Mouse (Mus musculus) lung, embryonic 15.5 days (tissue): ENCODE measurements around the gene Six4. TPM values are rescaled to one million over a fixed set of nuclear protein-coding genes. Genes with fewer than 3 reads are reported as not detected.
A peak's percentile ranks its signal among the peaks of the same experiment; 100 is the strongest.
"Not testable (repeated sequence)": the region's sequence is repeated elsewhere in the genome, so short reads cannot be mapped to it uniquely, and the experiment has no call there.

ENCODE experiments used
- ATAC-seq: fragments of 200-750 bp; cut with Nextera tagmentation; 2 replicates; pipeline ENCODE4 v1.8.0; 2017; ENCODE audit warnings: moderate number of reproducible peaks, borderline replicate concordance; ENCODE audit not compliant: low FRiP score, low TSS enrichment; ENCODE audit errors: extremely low read depth
- H3K27ac ChIP-seq: fragments of 300-500 bp; sonication (generic); 2 replicates; pipeline ENCODE4 v1.5.1; 2015; ENCODE audit warnings: moderate library complexity, mild to moderate bottlenecking, inconsistent platforms
- H3K27me3 ChIP-seq: fragments of 300-500 bp; sonication (generic); 2 replicates; pipeline ENCODE4 v1.6.1; 2015; ENCODE audit warnings: inconsistent platforms
- H3K36me3 ChIP-seq: fragments of 300-500 bp; sonication (generic); 2 replicates; pipeline ENCODE4 v1.6.1; 2015; ENCODE audit warnings: inconsistent platforms
- H3K4me1 ChIP-seq: fragments of 300-500 bp; sonication (generic); 2 replicates; pipeline ENCODE4 v1.6.1; 2015; ENCODE audit warnings: inconsistent platforms
- H3K4me2 ChIP-seq: fragments of 300-500 bp; sonication (generic); 2 replicates; pipeline ENCODE4 v1.6.1; 2015; ENCODE audit warnings: inconsistent platforms, mild to moderate bottlenecking, moderate library complexity
- H3K4me3 ChIP-seq: fragments of 300-500 bp; sonication (generic); 2 replicates; pipeline ENCODE4 v1.5.1; 2015; ENCODE audit warnings: mild to moderate bottlenecking, inconsistent platforms
- H3K9ac ChIP-seq: fragments of 300-500 bp; sonication (generic); 2 replicates; pipeline ENCODE4 v1.6.1; 2015; ENCODE audit warnings: inconsistent platforms
- H3K9me3 ChIP-seq: fragments of 300-500 bp; sonication (generic); 2 replicates; pipeline ENCODE4 v1.6.1; 2016; ENCODE audit warnings: inconsistent platforms
- WGBS: fragments of 180-500 bp; shearing (Covaris S2); methylation state at CpG from one replicate; pipeline ENCODE4 v1.1.7; 2015; 5-methylcytosine and 5-hydroxymethylcytosine counted together
- polyA plus RNA-seq: library from polyadenylated mRNA; unstranded; fragments of >200 nt; fragmentation: Nextera tagmentation; extraction: Ambion mirVana; gene quantifications from 2 replicates; pipeline ENCODE4 v1.2.1, GENCODE M21; 2015

The Six4 gene
- polyA plus RNA-seq, 1 experiment from 2014 or later: 2.4 TPM

DNA sequence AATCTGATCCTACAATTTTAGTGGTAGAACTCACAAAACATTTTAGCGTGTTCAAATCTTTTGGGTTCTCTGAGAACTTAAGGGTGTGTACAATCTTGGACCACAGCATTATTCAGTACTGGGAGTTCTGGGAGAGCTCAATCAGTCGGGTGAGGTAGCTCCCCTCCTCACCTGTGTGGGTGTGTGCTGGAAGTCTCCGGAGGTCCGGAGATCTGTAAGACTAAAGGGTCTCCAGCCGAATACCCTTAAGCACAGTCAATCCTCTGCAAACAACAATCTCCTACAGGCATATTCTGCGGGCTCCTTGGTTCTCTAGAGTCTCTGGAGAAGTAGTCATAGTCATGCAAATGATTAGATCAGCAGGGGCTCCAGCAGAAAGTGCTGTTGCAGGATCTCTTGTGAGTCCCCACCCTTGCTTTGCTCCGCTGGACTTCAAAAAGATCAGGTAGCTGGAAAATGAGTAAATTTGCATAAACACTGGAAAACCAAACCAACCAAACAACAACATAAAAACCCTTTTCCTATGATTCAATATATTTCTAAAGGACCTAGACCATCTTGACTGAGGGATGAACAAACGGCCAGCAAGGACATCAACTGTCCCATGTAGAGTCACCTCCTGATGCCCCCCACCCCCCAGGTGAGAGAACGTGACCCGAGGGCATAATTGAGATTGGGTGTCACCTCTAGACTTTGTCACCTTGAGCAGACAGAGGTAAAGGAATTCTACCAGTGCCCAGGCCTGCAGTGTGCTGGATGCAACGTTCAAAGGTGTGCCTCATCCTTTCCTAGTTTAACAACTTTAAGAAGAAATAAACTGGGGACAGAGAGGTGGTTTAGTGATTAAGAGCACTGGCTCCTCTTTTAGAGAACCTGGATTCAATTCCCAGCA lies 27.3 kb downstream of the Six4 start:
- H3K36me3 ChIP-seq: no peaks in the 10 kb centered on the region
- 39% methylated on average over 11 of the region's 11 CpGs for WGBS
- H3K4me2 ChIP-seq: no peak overlapping the region
- ATAC-seq: no peak
- no peaks in the 10 kb centered on the region for H3K27me3 ChIP-seq
- no peak overlapping the region for H3K27ac ChIP-seq
- no peaks in the 10 kb centered on the region for H3K4me1 ChIP-seq
- no peaks in the 10 kb centered on the region for H3K9me3 ChIP-seq
- no peak overlapping the region for H3K4me3 ChIP-seq
- H3K9ac ChIP-seq: no peak overlapping the region

DNA sequence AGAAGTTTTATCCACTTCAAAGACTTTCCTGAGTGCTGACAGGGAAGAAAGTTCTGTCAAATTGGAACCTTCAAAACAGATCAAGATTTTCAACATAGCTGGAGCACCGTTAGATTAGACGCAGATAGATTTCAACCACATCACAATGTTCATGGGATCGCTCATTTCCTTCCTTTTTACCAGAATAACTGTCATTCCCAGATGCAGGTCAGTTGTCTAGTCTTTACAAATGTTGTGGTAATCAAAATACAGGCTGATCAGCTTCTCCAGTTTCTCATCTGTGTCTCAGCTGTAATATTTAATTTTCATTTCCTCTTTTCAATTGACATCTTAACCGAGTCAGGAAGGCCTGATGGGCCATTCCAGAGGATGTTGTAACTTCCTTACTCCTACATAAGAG lies 29.5 kb downstream of the Six4 start:
- Histone ChIP-seq H3K4me2 (no peak overlapping the region), H3K27ac (no peak overlapping the region), H3K9ac (no peak overlapping the region), H3K9me3 (no peaks in the 10 kb centered on the region), H3K27me3 (no peaks in the 10 kb centered on the region), H3K4me3 (no peak overlapping the region), H3K36me3 (no peaks in the 10 kb centered on the region), H3K4me1 (no peaks in the 10 kb centered on the region)
- no peak for ATAC-seq
- 65% methylated on average over 4 of the region's 4 CpGs for WGBS

DNA sequence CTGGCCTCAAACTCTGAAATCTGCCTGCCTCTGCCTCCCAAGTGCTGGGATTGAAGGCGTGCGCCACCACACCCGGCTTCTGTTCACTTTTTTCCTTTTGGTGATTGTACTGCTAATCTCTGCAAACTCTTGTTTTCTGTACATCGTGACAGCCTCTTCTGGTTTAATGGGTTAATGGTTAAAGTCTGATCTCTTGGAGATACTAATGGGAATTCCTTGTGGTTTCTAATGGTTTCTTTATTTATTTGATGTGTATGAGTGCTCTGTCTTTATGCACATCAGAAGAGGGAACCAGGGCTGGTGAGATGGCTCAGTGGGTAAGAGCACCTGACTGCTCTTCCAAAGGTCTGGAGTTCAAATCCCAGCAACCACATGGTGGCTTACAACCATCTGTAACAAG lies 31.4 kb downstream of the Six4 start:
- not testable (repeated sequence) for H3K4me1 ChIP-seq, ATAC-seq, H3K36me3 ChIP-seq, H3K4me3 ChIP-seq, H3K27me3 ChIP-seq, H3K4me2 ChIP-seq, H3K9ac ChIP-seq, H3K27ac ChIP-seq, H3K9me3 ChIP-seq
- WGBS: 88% methylated on average over 4 of the region's 4 CpGs

DNA sequence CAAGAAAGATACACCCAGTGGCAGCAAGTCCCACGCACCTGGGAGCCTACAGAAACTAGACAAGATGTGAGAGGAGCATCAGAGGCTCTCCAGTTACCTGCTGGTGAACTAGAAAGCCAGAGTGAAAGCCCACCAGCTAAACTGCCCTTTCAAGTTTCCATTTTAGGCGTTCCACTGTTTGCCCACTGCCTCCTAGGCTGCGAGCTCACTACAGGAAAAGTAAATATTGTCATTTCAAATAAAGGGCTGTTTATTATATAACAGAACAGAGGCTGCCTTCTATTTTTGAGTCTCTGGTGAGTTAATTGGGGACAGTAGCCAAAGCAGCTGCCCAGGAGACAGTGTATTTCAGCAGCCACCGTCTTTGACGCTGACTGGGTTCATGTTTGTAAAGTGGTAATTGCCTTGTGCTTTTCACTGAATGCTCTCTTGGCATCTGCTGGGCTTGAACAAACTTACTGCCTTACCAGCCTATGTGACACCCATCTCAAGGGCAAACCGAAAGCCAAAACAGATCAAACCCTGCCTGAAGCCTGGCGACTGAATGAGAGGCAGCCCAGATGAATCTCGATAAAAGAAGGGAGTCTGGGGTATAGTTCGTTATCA lies 52.3 kb downstream of the Six4 start:
- Histone ChIP-seq H3K4me1 (0 out of 2 replicates have a peak, but pooled peaks cover 3% of the 10 kb centered on the region), H3K9me3 (no peaks in the 10 kb centered on the region), H3K4me2 (peak overlapping the region; percentile 23), H3K27ac (peak overlapping the region; percentile 54), H3K4me3 (no peak overlapping the region), H3K9ac (no peak overlapping the region), H3K36me3 (no peaks in the 10 kb centered on the region), H3K27me3 (peaks cover 16% of the 10 kb centered on the region; the same call in 1 of the 2 replicates)
- 35% methylated on average over 9 of the region's 9 CpGs for WGBS
- ATAC-seq: 0 out of 2 replicates have a peak, but pooled peaks have one; percentile 46

DNA sequence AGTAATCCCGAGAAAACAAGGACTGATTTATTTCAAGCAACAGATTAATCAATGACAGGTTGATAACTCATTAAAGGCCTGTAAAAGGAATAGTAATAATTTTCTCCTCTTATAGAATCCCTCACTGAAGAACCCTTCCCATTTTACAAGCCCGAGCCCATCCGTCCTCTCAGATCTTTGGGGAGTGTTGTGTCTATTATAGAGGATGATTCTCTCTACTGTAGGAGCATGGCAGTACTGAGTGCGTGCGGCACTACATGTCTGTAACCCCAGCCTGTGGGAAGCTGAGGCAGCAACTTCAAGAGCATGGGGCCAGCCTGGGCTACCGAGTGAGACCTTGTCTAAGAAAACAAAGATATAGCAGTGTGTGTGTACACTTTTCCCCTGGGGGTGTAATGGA lies 55.8 kb downstream of the Six4 start:
- H3K27me3 ChIP-seq: peaks cover 50% of the 10 kb centered on the region
- ATAC-seq: no peak
- H3K4me1 ChIP-seq: peaks cover 10% of the 10 kb centered on the region; the same call in 1 of the 2 replicates
- H3K4me3 ChIP-seq: no peak overlapping the region
- H3K36me3 ChIP-seq: no peaks in the 10 kb centered on the region
- no peaks in the 10 kb centered on the region for H3K9me3 ChIP-seq
- H3K9ac ChIP-seq: no peak overlapping the region
- WGBS: 83% methylated on average over 6 of the region's 6 CpGs
- no peak overlapping the region for H3K4me2 ChIP-seq
- H3K27ac ChIP-seq: no peak overlapping the region

DNA sequence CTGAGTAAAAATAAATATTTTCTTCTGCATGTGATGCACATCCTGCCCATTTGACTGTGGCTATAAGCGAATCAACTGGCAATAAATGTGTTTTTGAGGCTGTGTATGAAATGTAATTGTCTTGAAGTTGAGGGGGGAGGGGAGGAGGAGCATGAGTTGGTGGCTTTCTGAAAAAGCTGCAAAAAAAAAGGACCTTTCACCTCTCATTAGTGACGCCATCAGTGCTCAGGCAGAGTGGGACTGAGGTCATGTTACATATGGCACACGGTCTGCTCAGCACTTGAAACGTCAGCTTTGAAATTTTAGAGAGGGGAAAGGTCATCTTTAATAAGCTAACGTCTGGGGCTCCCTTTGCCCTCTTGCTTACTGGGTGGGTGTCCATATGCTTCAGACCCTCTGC lies 57.8 kb downstream of the Six4 start:
- no peaks in the 10 kb centered on the region for H3K9me3 ChIP-seq
- no peak overlapping the region for H3K27ac ChIP-seq
- H3K4me1 ChIP-seq: peaks cover 10% of the 10 kb centered on the region; the same call in 1 of the 2 replicates
- peaks cover 71% of the 10 kb centered on the region for H3K27me3 ChIP-seq
- no peak overlapping the region for H3K4me3 ChIP-seq
- ATAC-seq: no peak
- no peak overlapping the region for H3K9ac ChIP-seq
- H3K36me3 ChIP-seq: no peaks in the 10 kb centered on the region
- no peak overlapping the region for H3K4me2 ChIP-seq
- WGBS: 18% methylated on average over 5 of the region's 5 CpGs

DNA sequence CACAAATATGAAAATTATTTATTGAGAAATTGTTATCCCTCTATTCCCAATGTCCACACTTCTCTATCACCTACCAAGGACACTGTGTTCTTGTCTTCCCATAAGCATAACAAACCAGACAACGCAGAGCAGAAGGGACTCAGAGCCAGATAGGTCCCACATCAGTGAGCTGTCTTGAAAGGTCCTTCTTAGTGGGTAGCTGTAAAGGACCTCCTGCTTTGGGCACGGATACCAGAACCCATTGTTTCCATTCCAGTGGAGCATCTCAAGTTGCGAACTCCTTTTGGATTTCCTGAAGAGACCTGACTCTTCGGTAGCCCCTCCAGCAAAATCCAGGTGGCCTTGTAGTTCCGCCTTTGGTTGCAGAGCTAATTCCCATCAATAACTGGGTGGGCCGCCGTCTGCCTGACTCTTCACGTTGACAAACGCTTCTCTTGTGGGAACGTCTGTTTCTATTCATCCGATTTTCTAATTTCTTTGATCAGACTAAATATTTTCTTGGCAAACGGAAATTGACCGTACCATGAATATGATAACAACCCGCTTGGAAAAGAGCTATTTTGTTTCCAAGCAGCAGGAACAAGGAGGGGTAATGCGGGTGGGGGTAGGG lies 58.6 kb downstream of the Six4 start:
- no peak overlapping the region for H3K4me2 ChIP-seq
- 34% methylated on average over 15 of the region's 15 CpGs for WGBS
- H3K27me3 ChIP-seq: peaks cover 79% of the 10 kb centered on the region
- H3K9me3 ChIP-seq: no peaks in the 10 kb centered on the region
- H3K27ac ChIP-seq: no peak overlapping the region
- H3K9ac ChIP-seq: no peak overlapping the region
- no peaks in the 10 kb centered on the region for H3K36me3 ChIP-seq
- no peak for ATAC-seq
- H3K4me3 ChIP-seq: 0 out of 2 replicates have a peak overlapping the region, but pooled peaks have one; percentile 55
- peaks cover 10% of the 10 kb centered on the region; the same call in 1 of the 2 replicates for H3K4me1 ChIP-seq

DNA sequence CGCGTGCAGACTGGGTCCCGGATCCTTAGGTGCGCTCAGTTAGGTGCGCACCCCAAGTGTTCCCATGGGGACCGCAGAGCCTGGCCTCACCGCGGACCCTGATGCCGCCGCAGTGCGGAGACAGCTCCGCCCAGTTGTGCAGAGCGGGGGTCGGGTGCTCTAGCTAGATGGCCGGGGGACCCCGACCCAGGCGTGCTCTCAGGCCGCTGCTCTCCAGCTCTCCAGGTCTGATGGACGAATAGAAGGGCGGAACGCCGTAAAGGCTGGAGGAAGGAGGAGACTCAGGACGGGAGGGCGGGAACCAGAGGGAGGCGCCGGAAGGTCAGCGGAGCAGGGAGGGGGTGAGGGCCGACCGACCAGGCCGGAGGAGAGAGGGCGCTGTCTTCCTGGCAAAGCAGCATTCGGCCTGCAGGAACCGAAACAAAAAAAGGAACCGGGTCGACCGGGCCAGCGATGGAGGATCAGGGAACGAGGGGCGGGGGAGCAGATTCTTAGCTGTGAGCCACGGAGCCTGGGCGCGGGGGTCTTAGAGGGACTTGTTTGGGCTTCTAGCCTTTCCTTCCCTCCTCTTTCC lies 59.5 kb downstream of the Six4 start, which contains the start of gene Six1:
Gene Six1, minus strand, starts transcription at position 220 of the 574 bp plus-strand sequence.
- 1% methylated on average over 42 of the region's 42 CpGs for WGBS
- no peak within 1 kb of the TSS for H3K27ac ChIP-seq
- ATAC-seq: peak; percentile 88
- H3K9me3 ChIP-seq: no peaks in the 10 kb centered on the region
- H3K36me3 ChIP-seq: no peaks in the 10 kb centered on the region
- peaks cover 10% of the 10 kb centered on the region; the same call in 1 of the 2 replicates for H3K4me1 ChIP-seq
- peaks cover 88% of the 10 kb centered on the region for H3K27me3 ChIP-seq
- H3K9ac ChIP-seq: peak within 1 kb of the TSS; percentile 44
- peak within 1 kb of the TSS; percentile 55 for H3K4me3 ChIP-seq
- peak within 1 kb of the TSS; percentile 87 for H3K4me2 ChIP-seq

DNA sequence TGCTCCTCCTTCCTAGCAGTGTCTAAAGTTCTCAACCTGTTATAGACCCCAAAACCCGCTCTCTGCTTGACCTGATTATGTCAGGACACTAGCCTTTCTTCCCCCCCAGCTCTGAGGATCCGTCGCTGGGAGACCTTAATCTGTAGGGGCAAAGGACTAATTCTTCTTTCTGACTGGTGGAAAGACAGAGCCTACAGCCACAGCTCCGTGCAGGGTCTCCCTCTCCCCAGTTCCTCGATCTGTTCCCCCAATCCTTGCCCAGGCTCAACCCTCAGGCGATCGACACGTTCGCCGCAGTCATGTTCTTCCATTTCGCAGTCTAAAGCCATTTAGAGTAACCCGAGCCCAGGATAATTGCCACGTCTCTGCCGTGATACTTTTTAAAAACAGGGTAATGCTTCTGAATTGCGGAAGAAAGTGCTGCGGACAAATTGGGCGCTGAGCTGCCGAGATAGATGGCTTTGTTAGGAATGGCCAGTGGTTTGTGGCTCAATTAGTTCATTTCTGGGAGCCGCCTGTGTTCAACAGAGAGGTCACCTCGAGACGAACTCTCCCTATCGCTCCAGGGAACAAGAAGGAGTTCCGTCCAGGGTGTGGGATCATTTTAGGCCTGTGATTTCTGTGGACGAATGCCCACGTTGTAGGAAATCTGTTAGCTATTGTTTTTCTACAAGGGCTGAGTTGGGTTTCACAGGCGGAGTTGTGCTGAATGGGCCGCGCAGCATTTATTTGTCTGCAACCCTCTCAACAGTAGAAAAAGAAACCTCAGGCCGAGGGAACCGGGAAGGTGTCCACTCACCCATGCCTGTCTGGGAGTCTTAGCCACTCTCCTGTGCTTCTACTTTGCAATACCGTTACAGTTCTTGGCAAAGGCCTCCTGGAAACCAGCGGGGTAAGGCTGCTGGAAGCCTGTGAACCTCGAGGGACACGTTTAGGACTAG lies 60.3 kb downstream of the Six4 start:
- H3K4me3 ChIP-seq: peak overlapping the region; percentile 55
- 9% methylated on average over 34 of the region's 34 CpGs for WGBS
- peaks cover 96% of the 10 kb centered on the region for H3K27me3 ChIP-seq
- peak overlapping the region; percentile 87 for H3K4me2 ChIP-seq
- no peak; the same call in 1 of the 2 replicates for ATAC-seq
- H3K36me3 ChIP-seq: no peaks in the 10 kb centered on the region
- no peak overlapping the region for H3K9ac ChIP-seq
- H3K27ac ChIP-seq: no peak overlapping the region
- peaks cover 7% of the 10 kb centered on the region; the same call in 1 of the 2 replicates for H3K4me1 ChIP-seq
- H3K9me3 ChIP-seq: no peaks in the 10 kb centered on the region

DNA sequence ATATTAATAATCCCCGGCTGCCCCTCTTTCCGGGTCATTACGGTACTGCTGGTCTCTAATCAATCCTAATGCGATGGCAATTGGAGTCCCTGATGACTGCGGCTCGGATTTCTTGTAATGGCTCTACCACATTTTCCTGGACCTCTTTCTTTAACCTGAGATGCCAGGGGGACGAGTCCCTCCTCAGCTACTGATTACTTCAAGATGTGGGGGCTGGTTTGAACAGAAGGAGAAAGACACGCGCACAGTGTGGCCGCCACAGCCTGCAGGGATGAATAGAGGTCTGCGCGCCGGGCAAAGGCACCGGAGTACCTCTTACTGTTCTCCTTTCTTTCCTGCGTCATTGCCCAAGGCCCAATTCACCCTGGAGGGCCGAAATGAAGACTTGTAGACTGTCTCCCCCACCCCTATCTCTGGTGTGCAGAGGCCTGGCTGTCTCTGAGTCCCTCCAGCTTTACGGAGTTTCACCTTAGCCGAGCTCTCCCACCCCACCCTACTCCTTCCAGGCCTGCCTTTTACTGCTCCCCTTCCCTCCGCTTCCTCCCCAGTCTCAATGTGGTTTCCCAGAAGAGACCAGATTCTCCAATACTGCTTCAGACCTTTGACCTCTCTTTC lies 61.1 kb downstream of the Six4 start:
- ATAC-seq: no peak
- peaks cover 98% of the 10 kb centered on the region for H3K27me3 ChIP-seq
- no peaks in the 10 kb centered on the region for H3K36me3 ChIP-seq
- no peak overlapping the region; the same call in 1 of the 2 replicates for H3K4me2 ChIP-seq
- H3K9me3 ChIP-seq: no peaks in the 10 kb centered on the region
- H3K4me3 ChIP-seq: no peak overlapping the region
- no peak overlapping the region for H3K27ac ChIP-seq
- peaks cover 7% of the 10 kb centered on the region; the same call in 1 of the 2 replicates for H3K4me1 ChIP-seq
- H3K9ac ChIP-seq: no peak overlapping the region
- WGBS: 7% methylated on average over 19 of the region's 19 CpGs
